Mouse (Mus musculus) Patski (cell line): Measurements from ENCODE around the gene Spen. TPM values are rescaled to one million over a fixed set of nuclear protein-coding genes. Genes with fewer than 3 reads are reported as not detected.
A peak's percentile ranks its signal among the peaks of the same experiment; 100 is the strongest.

ENCODE experiments used
- ATAC-seq: fragments of 100-300 bp; one replicate; pipeline ENCODE4 v1.8.0; 2021
- CTCF ChIA-PET: fragments of 350-600 bp; sonication (Branson Sonifier 250); formaldehyde crosslinking; loops from one replicate; lab custom pipeline; 2022; ENCODE audit warnings: inconsistent platforms; lab: Charles Lee
- POLR2A ChIA-PET: fragments of 350-600 bp; sonication (Branson Sonifier 250); formaldehyde crosslinking; loops from one replicate; lab custom pipeline; 2022; ENCODE audit warnings: antibody characterized with exemption, inconsistent platforms; lab: Charles Lee
- DNase-seq: peaks from one replicate; pipeline ENCODE4 v3.0.0-alpha.2; 2011; ENCODE audit warnings: low read depth, low spot score
- H3K27me3 ChIP-seq: fragments of 371-371 bp; one replicate; pipeline ENCODE4 v1.5.1; 2021
- CTCF ChIP-seq: fragments of 100-300 bp; IDR thresholded peaks from one replicate; pipeline ENCODE4 v1.5.1; 2021
- in situ Hi-C: fragments of 300-500 bp; cut with MboI; formaldehyde crosslinking; loops from 3 replicates; pipeline ENCODE4 v1.11.1; 2018; ENCODE audit warnings: low pct_unique_long_range_greater_than_20kb, mixed read lengths
- polyA plus RNA-seq: library from polyadenylated mRNA; unstranded; gene quantifications from one replicate; pipeline ENCODE4 v1.2.3, GENCODE M21; 2021

Gene Spen
- polyA plus RNA-seq, 1 experiment from 2014 or later = 31.8 TPM

GRCm38 (mm10) chr4:141545071-141545742, 6.8 kb upstream of the Spen start:
- in situ Hi-C loops = no loop called here
- ATAC-seq (peak; percentile 37), DNase-seq (no peak)
- no peak for TF ChIP-seq CTCF
- no peaks in the 10 kb centered on the region for H3K27me3 ChIP-seq
- CTCF ChIA-PET = interaction anchor here (3.4 kb wide), 1 partner anchor 11 kb away, joined by 14 read pairs; no protein-coding TSS in a partner anchor
- POLR2A ChIA-PET = interaction anchor here (0.6 to 0.8 kb wide), 2 partner anchors 8 to 90 kb away, joined by 3 read pairs; no protein-coding TSS in a partner anchor

- POLR2A ChIA-PET = interaction anchor here (0.6 kb wide), 1 partner anchor 97 kb away, joined by 5 read pairs; no protein-coding TSS in a partner anchor
- no peak for TF ChIP-seq CTCF
- no peak for ATAC-seq
Measured at GRCm38 (mm10) chr4:141544536-141544935, 6.1 kb upstream of the Spen start.

DNA sequence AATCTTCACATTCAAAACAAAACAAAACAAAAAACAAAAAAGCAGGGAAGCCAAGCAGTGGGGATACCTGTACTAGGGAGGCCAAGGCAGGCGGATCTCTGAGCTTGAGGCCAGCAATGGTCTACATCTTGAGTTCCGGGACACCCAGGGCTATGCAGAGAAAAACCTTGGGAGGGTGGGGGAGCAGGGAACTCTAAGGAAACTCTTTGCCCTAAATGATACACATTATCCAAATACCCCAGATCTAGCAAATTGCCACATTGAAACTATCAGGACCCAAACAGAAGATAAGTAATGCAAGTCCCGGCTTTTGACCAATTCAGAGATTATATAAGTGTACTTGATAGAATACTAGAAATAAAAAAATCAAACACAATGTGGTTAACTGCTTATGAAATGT, 5.2 kb upstream of the Spen start:
- in situ Hi-C loops = no loop called here

More at GRCm38 (mm10) chr4:141544536-141544935, 6.1 kb upstream of the Spen start:
- no peak for DNase-seq
- no peaks in the 10 kb centered on the region for H3K27me3 ChIP-seq
- CTCF ChIA-PET = no interaction called here
- in situ Hi-C loops = no loop called here

DNA sequence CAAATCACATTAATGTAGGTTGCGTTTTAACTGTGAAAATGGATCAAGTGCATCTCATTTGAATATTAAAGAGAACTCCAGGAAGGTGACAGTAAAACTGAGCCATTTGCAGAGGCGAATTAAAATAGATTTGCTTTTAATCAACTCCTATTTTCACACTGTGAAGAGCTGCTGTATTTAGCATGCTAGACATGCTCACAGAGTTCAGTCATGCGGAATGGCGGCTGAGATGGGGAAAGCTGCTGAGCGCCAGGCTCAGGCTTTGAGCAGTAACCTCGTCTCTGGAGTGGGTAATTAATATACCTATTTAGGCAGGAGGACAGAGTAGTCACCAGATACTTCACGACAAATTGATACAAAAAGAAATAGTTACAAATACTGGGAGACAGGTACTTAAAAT, 3.5 kb upstream of the Spen start:
- DNase-seq = no peak
- CTCF ChIA-PET = interaction anchor here (1.5 kb wide), 1 partner anchor 111 kb away, joined by 3 read pairs; no protein-coding TSS in a partner anchor
- H3K27me3 ChIP-seq = no peaks in the 10 kb centered on the region
- no peak for ATAC-seq
- POLR2A ChIA-PET = no interaction called here
- TF ChIP-seq CTCF = no peak
- in situ Hi-C loops = no loop called here

More for the DNA sequence above, 5.2 kb upstream of the Spen start:
- H3K27me3 ChIP-seq = no peaks in the 10 kb centered on the region
- POLR2A ChIA-PET = no interaction called here
- no peak for ATAC-seq
- no peak for TF ChIP-seq CTCF
- CTCF ChIA-PET = no interaction called here
- DNase-seq = no peak

DNA sequence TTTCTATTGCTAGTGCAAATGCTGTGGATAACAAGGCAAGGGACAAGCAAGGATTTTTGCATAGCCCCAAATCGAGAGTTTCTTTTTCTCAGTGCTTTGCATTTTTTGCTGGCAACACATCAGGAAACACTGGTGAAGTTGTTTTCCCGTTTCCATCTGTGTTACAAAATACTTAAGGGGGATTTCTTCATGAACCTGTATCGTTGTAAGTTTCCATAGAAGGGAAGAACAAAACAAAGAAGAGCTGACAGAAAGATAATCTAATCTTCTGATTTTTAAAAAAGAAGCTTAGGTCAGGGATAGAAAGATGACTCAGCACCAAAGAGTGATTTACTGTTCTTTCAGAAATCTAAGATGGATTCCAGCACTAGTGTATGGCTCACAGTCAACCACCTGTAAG, 2.4 kb upstream of the Spen start:
- H3K27me3 ChIP-seq = no peaks in the 10 kb centered on the region
- CTCF ChIA-PET = interaction anchor here (1.5 kb wide), 1 partner anchor 110 kb away, joined by 3 read pairs; no protein-coding TSS in a partner anchor
- POLR2A ChIA-PET = no interaction called here
- TF ChIP-seq CTCF = no peak
- DNase-seq (no peak), ATAC-seq (no peak)
- in situ Hi-C loops = no loop called here

GRCm38 (mm10) chr4:141539213-141539767, 893 bp upstream of the Spen start:
- DNase-seq = no peak
- ChIA-PET POLR2A (interaction anchor here (1.2 to 1.4 kb wide), 2 partner anchors 9 to 22 kb away, joined by 3 to 4 read pairs; no protein-coding TSS in a partner anchor), CTCF (no interaction called here)
- in situ Hi-C loops = no loop called here
- ATAC-seq = no peak
- TF ChIP-seq CTCF = no peak
- H3K27me3 ChIP-seq = no peaks in the 10 kb centered on the region

DNA sequence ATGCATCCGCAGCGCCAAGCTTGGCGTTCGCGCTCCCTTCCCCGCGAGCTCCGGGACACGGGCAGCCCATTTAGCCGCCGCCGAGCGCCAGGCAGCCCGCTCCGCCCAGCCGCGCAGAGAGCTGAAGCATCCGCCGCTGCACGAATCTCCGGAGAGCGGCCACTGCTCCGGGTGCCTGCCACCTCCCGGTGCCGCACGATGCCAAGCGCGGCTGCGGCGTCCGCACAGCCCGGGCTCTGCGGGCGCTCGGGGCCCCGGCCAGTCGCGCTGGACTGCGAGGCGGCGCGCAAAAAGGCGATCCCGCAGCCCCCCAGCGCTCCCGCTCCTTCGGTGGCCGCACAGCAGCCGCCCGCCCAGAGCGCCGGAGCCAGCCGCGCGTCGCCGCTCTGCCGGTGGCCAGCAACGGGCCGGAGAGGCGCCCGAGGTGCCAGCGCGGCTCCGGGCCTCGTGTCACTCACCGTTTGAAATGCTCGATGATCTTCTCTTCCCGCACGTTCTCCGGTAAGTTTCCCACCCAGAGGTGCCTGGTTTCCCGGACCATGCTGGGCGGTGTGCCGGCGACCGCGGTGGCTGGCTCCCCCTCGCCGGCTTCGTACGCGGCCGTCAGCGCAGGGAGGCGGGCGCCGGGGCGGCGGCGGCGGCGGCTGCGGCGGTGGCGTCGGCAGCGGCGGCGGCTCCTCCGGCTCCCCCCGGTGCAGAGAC, 540 bp downstream of the Spen start:
- CTCF ChIA-PET = interaction anchor here (0.7 kb wide), 1 partner anchor 9 kb away, joined by 3 read pairs; no protein-coding TSS in a partner anchor
- no peak for TF ChIP-seq CTCF
- in situ Hi-C loops = no loop called here
- no peak for ATAC-seq
- no peaks in the 10 kb centered on the region for H3K27me3 ChIP-seq
- POLR2A ChIA-PET = interaction anchor here (0.6 to 1.0 kb wide), 2 partner anchors 8 to 468 kb away, joined by 3 to 5 read pairs; no protein-coding TSS in a partner anchor
- DNase-seq = no peak

GRCm38 (mm10) chr4:141537226-141537610, 1.2 kb downstream of the Spen start:
- CTCF ChIA-PET = no interaction called here
- no peak for TF ChIP-seq CTCF
- no peak for ATAC-seq
- no peaks in the 10 kb centered on the region for H3K27me3 ChIP-seq
- POLR2A ChIA-PET = interaction anchor here (1.0 kb wide), 1 partner anchor 9 kb away, joined by 3 read pairs; no protein-coding TSS in a partner anchor
- in situ Hi-C loops = no loop called here
- no peak for DNase-seq

DNA sequence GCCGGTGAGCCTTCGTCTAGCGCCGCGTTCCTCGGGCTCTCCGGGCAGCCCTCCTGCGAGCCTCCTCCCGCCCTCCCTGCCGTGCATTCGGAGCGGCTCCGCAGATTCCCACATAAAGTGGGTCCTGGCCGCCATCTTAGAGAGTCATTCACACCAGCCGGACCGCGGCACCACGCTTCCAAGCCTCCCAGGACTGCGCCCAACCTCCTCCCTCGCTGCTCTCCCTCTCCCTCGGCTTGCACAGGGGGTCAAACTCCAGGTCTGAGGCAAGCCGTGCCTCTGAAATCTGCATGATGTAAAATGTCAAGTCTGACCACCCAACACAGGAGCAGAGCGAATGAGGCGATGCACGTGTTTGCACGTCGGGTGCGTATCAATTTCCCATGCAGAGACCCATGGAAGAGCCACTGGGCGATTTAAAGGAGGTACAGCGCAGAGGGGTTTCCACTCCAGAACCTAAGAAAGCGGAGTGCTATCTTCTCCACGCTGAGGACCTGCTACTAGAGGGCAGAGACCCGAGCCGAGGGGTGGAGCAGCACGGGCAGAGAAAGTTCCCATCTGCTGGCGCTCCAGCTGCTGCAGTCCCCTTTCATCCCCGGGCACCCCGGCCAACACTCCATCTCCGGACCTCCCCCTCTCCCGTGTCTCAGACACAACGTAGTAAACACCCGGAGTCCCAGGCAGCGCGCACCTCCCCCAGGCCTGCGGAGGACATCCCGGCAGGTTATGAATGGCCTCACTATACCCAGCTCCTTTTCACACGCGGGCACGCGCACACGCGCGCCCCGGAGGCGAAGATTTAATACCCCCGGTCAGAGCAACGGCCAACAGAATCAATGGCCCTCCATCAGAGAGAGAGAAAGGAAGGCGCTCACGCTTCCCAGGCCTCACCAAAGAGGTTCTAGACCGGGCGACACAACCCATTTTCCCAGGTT, 1.8 kb downstream of the Spen start:
- no peak for TF ChIP-seq CTCF
- CTCF ChIA-PET = no interaction called here
- POLR2A ChIA-PET = no interaction called here
- H3K27me3 ChIP-seq = no peaks in the 10 kb centered on the region
- ATAC-seq = no peak
- DNase-seq = no peak
- in situ Hi-C loops = no loop called here
